Mouse (Mus musculus): ENCODE data around the gene Tbc1d8. TPM values are rescaled to one million over a fixed set of nuclear protein-coding genes. Genes with fewer than 3 reads are reported as not detected.
A peak's percentile ranks its signal among the peaks of the same experiment; 100 is the strongest.

Gene Tbc1d8
- polyA plus RNA-seq, 1 experiment from 2014 or later, result 11.4 TPM

GRCm38 (mm10) chr1:39493664-39494063 lies 15.1 kb upstream of the Tbc1d8 start:
- H3K36me3 ChIP-seq (ENCODE audit: control insufficient read depth, insufficient read depth, low read length), result no peaks in the 10 kb centered on the region
- ATAC-seq (replicated peaks; ENCODE audit: insufficient number of reproducible peaks, low FRiP score, low TSS enrichment), result no peak
- no peaks in the 10 kb centered on the region for H3K9me3 ChIP-seq (replicated peaks; ENCODE audit: control insufficient read depth, low read length)
- H3K27ac ChIP-seq (ENCODE audit: low read depth, low read length), result no peak overlapping the region
- H3K4me2 ChIP-seq, result no peak overlapping the region
- WGBS (ENCODE audit: insufficient replicate concordance), result 70% methylated on average over 3 of the region's 3 CpGs
- H3K4me1 ChIP-seq (ENCODE audit: control insufficient read depth, insufficient read depth, low read length), result no peaks in the 10 kb centered on the region
- no peaks in the 10 kb centered on the region for H3K27me3 ChIP-seq (ENCODE audit: control insufficient read depth, insufficient read depth, low read length)
- H3K4me3 ChIP-seq (ENCODE audit: low read depth, low read length), result no peak overlapping the region
- no peak overlapping the region for H3K9ac ChIP-seq (ENCODE audit: low read depth, low read length)

- H3K4me1 ChIP-seq (ENCODE audit: control insufficient read depth, insufficient read depth, low read length), result no peaks in the 10 kb centered on the region
- no peak overlapping the region for H3K9ac ChIP-seq (ENCODE audit: low read depth, low read length)
- no peak for ATAC-seq (replicated peaks; ENCODE audit: insufficient number of reproducible peaks, low FRiP score, low TSS enrichment)
- no peaks in the 10 kb centered on the region for H3K36me3 ChIP-seq (ENCODE audit: control insufficient read depth, insufficient read depth, low read length)
- H3K27me3 ChIP-seq (ENCODE audit: control insufficient read depth, insufficient read depth, low read length), result no peaks in the 10 kb centered on the region
- H3K27ac ChIP-seq (ENCODE audit: low read depth, low read length), result no peak overlapping the region
- 76% methylated on average over 5 of the region's 5 CpGs for WGBS (ENCODE audit: insufficient replicate concordance)
- H3K9me3 ChIP-seq (replicated peaks; ENCODE audit: control insufficient read depth, low read length), result no peaks in the 10 kb centered on the region
- H3K4me2 ChIP-seq, result no peak overlapping the region
- H3K4me3 ChIP-seq (ENCODE audit: low read depth, low read length), result no peak overlapping the region
These were observed 14.6 kb upstream of the Tbc1d8 start for GRCm38 (mm10) chr1:39493165-39493564.

GRCm38 (mm10) chr1:39487370-39487769 lies 8.8 kb upstream of the Tbc1d8 start:
- Histone ChIP-seq H3K4me3 (ENCODE audit: low read depth, low read length) (no peak overlapping the region), H3K27me3 (ENCODE audit: control insufficient read depth, insufficient read depth, low read length) (no peaks in the 10 kb centered on the region), H3K4me1 (ENCODE audit: control insufficient read depth, insufficient read depth, low read length) (no peaks in the 10 kb centered on the region), H3K9me3 (replicated peaks; ENCODE audit: control insufficient read depth, low read length) (no peaks in the 10 kb centered on the region), H3K4me2 (no peak overlapping the region), H3K9ac (ENCODE audit: low read depth, low read length) (no peak overlapping the region), H3K27ac (ENCODE audit: low read depth, low read length) (no peak overlapping the region), H3K36me3 (ENCODE audit: control insufficient read depth, insufficient read depth, low read length) (no peaks in the 10 kb centered on the region)
- ATAC-seq (replicated peaks; ENCODE audit: insufficient number of reproducible peaks, low FRiP score, low TSS enrichment), result no peak
- 70% methylated on average over 3 of the region's 3 CpGs for WGBS (ENCODE audit: insufficient replicate concordance)

- no peak for ATAC-seq (replicated peaks; ENCODE audit: insufficient number of reproducible peaks, low FRiP score, low TSS enrichment)
- H3K4me2 ChIP-seq, result no peak overlapping the region
- H3K4me3 ChIP-seq (ENCODE audit: low read depth, low read length), result no peak overlapping the region
- H3K27me3 ChIP-seq (ENCODE audit: control insufficient read depth, insufficient read depth, low read length), result no peaks in the 10 kb centered on the region
- no peaks in the 10 kb centered on the region for H3K9me3 ChIP-seq (replicated peaks; ENCODE audit: control insufficient read depth, low read length)
- WGBS (ENCODE audit: insufficient replicate concordance), result 61% methylated on average over 10 of the region's 10 CpGs
- H3K36me3 ChIP-seq (ENCODE audit: control insufficient read depth, insufficient read depth, low read length), result no peaks in the 10 kb centered on the region
- peaks cover 7% of the 10 kb centered on the region; the same call in 1 of the 2 replicates for H3K4me1 ChIP-seq (ENCODE audit: control insufficient read depth, insufficient read depth, low read length)
- no peak overlapping the region for H3K27ac ChIP-seq (ENCODE audit: low read depth, low read length)
- no peak overlapping the region for H3K9ac ChIP-seq (ENCODE audit: low read depth, low read length)
These were observed 3.7 kb upstream of the Tbc1d8 start for GRCm38 (mm10) chr1:39482115-39482815.

- Histone ChIP-seq H3K4me3 (ENCODE audit: low read depth, low read length) (no peak overlapping the region), H3K27ac (ENCODE audit: low read depth, low read length) (no peak overlapping the region), H3K9ac (ENCODE audit: low read depth, low read length) (no peak overlapping the region), H3K27me3 (ENCODE audit: control insufficient read depth, insufficient read depth, low read length) (0 out of 2 replicates have a peak, but pooled peaks cover 5% of the 10 kb centered on the region), H3K4me1 (ENCODE audit: control insufficient read depth, insufficient read depth, low read length) (peaks cover 13% of the 10 kb centered on the region; the same call in 1 of the 2 replicates), H3K9me3 (replicated peaks; ENCODE audit: control insufficient read depth, low read length) (no peaks in the 10 kb centered on the region), H3K36me3 (ENCODE audit: control insufficient read depth, insufficient read depth, low read length) (no peaks in the 10 kb centered on the region), H3K4me2 (peak overlapping the region; percentile 100)
- WGBS (ENCODE audit: insufficient replicate concordance), result 64% methylated on average over 5 of the region's 5 CpGs
- no peak for ATAC-seq (replicated peaks; ENCODE audit: insufficient number of reproducible peaks, low FRiP score, low TSS enrichment)
These were observed 699 bp upstream of the Tbc1d8 start for GRCm38 (mm10) chr1:39479254-39479653.

- 4% methylated on average over 10 of the region's 10 CpGs for WGBS (ENCODE audit: insufficient replicate concordance)
- H3K4me3 ChIP-seq (ENCODE audit: low read depth, low read length), result peak overlapping the region; percentile 82
- peak overlapping the region; percentile 84; the same call in 1 of the 2 replicates for H3K9ac ChIP-seq (ENCODE audit: low read depth, low read length)
- H3K4me2 ChIP-seq, result peak overlapping the region; percentile 100
- H3K27ac ChIP-seq (ENCODE audit: low read depth, low read length), result peak overlapping the region; percentile 38
- peaks cover 13% of the 10 kb centered on the region; the same call in 1 of the 2 replicates for H3K4me1 ChIP-seq (ENCODE audit: control insufficient read depth, insufficient read depth, low read length)
- no peaks in the 10 kb centered on the region for H3K9me3 ChIP-seq (replicated peaks; ENCODE audit: control insufficient read depth, low read length)
- ATAC-seq (replicated peaks; ENCODE audit: insufficient number of reproducible peaks, low FRiP score, low TSS enrichment), result no peak
- H3K36me3 ChIP-seq (ENCODE audit: control insufficient read depth, insufficient read depth, low read length), result no peaks in the 10 kb centered on the region
- H3K27me3 ChIP-seq (ENCODE audit: control insufficient read depth, insufficient read depth, low read length), result 0 out of 2 replicates have a peak, but pooled peaks cover 5% of the 10 kb centered on the region
These were observed 293 bp upstream of the Tbc1d8 start for GRCm38 (mm10) chr1:39478896-39479200.

- Histone ChIP-seq H3K4me3 (ENCODE audit: low read depth, low read length) (peak overlapping the region; percentile 82), H3K9ac (ENCODE audit: low read depth, low read length) (0 out of 2 replicates have a peak overlapping the region, but pooled peaks have one; percentile 84), H3K27me3 (ENCODE audit: control insufficient read depth, insufficient read depth, low read length) (0 out of 2 replicates have a peak, but pooled peaks cover 5% of the 10 kb centered on the region), H3K36me3 (ENCODE audit: control insufficient read depth, insufficient read depth, low read length) (no peaks in the 10 kb centered on the region), H3K4me2 (peak overlapping the region; percentile 100), H3K9me3 (replicated peaks; ENCODE audit: control insufficient read depth, low read length) (no peaks in the 10 kb centered on the region), H3K4me1 (ENCODE audit: control insufficient read depth, insufficient read depth, low read length) (peaks cover 13% of the 10 kb centered on the region; the same call in 1 of the 2 replicates), H3K27ac (ENCODE audit: low read depth, low read length) (no peak overlapping the region)
- WGBS (ENCODE audit: insufficient replicate concordance), result 79% methylated on average over 5 of the region's 5 CpGs
- no peak for ATAC-seq (replicated peaks; ENCODE audit: insufficient number of reproducible peaks, low FRiP score, low TSS enrichment)
These were observed 1.5 kb downstream of the Tbc1d8 start for GRCm38 (mm10) chr1:39477064-39477463.

GRCm38 (mm10) chr1:39476341-39476740 lies 2.2 kb downstream of the Tbc1d8 start:
- no peak overlapping the region for H3K9ac ChIP-seq (ENCODE audit: low read depth, low read length)
- H3K36me3 ChIP-seq (ENCODE audit: control insufficient read depth, insufficient read depth, low read length), result no peaks in the 10 kb centered on the region
- H3K9me3 ChIP-seq (replicated peaks; ENCODE audit: control insufficient read depth, low read length), result no peaks in the 10 kb centered on the region
- no peak overlapping the region for H3K4me3 ChIP-seq (ENCODE audit: low read depth, low read length)
- no peak for ATAC-seq (replicated peaks; ENCODE audit: insufficient number of reproducible peaks, low FRiP score, low TSS enrichment)
- 0 out of 2 replicates have a peak, but pooled peaks cover 5% of the 10 kb centered on the region for H3K27me3 ChIP-seq (ENCODE audit: control insufficient read depth, insufficient read depth, low read length)
- H3K27ac ChIP-seq (ENCODE audit: low read depth, low read length), result no peak overlapping the region
- 84% methylated on average over 1 of the region's 1 CpGs for WGBS (ENCODE audit: insufficient replicate concordance)
- no peak overlapping the region for H3K4me2 ChIP-seq
- H3K4me1 ChIP-seq (ENCODE audit: control insufficient read depth, insufficient read depth, low read length), result peaks cover 13% of the 10 kb centered on the region; the same call in 1 of the 2 replicates

GRCm38 (mm10) chr1:39474516-39474915 lies 4.0 kb downstream of the Tbc1d8 start:
- no peak overlapping the region for H3K4me2 ChIP-seq
- 81% methylated on average over 9 of the region's 9 CpGs for WGBS (ENCODE audit: insufficient replicate concordance)
- no peak overlapping the region for H3K9ac ChIP-seq (ENCODE audit: low read depth, low read length)
- peaks cover 13% of the 10 kb centered on the region; the same call in 1 of the 2 replicates for H3K4me1 ChIP-seq (ENCODE audit: control insufficient read depth, insufficient read depth, low read length)
- H3K27me3 ChIP-seq (ENCODE audit: control insufficient read depth, insufficient read depth, low read length), result 0 out of 2 replicates have a peak, but pooled peaks cover 5% of the 10 kb centered on the region
- no peaks in the 10 kb centered on the region for H3K36me3 ChIP-seq (ENCODE audit: control insufficient read depth, insufficient read depth, low read length)
- H3K9me3 ChIP-seq (replicated peaks; ENCODE audit: control insufficient read depth, low read length), result no peaks in the 10 kb centered on the region
- ATAC-seq (replicated peaks; ENCODE audit: insufficient number of reproducible peaks, low FRiP score, low TSS enrichment), result no peak
- H3K4me3 ChIP-seq (ENCODE audit: low read depth, low read length), result no peak overlapping the region
- H3K27ac ChIP-seq (ENCODE audit: low read depth, low read length), result no peak overlapping the region
